Mouse (Mus musculus) left cerebral cortex, postnatal 4 days (tissue): ENCODE results near the gene Clca3a1. TPM values are rescaled to one million over a fixed set of nuclear protein-coding genes. Genes with fewer than 3 reads are reported as not detected.
A peak's percentile ranks its signal among the peaks of the same experiment; 100 is the strongest.

ENCODE experiments used
- DNase-seq: peaks from one replicate; pipeline ENCODE4 v3.0.0-alpha.2; 2022
- intact Hi-C: fragments of 180-260 bp; cut with DNase I; formaldehyde crosslinking; loops from one replicate; pipeline ENCODE4 v1.15.1; 2025
- total RNA-seq, 2 experiments: library from RNA; stranded (reverse); gene quantifications; 2 replicates each; pipeline ENCODE4 v1.2.3; 2021

The Clca3a1 gene
- total RNA-seq, 2 experiments from 2014 or later: 0.62 to 1.0 TPM

DNA sequence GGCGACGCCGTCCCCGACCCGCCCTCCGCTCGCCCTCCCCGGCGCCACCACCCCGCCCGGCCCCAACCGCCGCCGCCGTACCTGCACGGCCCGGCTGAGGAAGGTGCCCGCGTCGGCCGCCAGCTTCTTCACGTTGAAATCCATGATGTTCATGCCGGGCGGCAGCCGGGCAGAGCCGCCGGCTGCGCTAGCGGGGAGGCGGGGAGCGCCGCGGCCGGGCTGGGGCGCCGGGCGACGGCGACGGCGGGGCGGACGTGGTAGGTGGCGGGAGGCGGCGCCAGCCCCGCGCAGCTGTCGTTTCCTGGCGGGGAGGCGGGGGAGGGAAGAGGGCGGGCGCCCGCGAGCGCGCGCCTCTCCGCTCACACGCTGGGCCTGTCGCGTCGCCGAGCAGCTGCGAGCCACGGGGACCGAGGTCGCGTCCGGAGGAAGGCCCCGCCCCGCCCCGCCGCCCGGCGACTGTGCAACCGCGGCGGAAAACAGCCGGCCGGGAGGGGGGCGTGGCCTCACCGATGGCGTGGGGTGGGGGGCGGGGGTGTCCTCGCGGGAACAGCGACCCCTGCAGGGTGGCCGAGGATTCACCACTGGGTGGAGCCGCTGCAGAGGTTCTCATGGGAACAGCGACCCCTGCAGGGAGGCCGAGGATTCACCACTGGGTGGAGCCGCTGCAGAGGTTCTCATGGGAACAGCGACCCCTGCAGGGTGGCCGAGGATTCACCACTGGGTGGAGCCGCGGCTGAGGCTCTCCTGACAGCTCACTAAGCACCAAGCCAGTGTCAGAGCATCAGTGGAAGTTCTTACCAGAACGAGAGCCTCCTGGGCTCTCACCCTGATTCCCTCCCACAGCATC is 40.7 kb downstream of the Clca3a1 start, which contains the start of gene Sh3glb1:
Sh3glb1 (minus strand) TSS at position 435 of the 847 bp plus-strand sequence.
- DNase-seq: peak; percentile 98

DNA sequence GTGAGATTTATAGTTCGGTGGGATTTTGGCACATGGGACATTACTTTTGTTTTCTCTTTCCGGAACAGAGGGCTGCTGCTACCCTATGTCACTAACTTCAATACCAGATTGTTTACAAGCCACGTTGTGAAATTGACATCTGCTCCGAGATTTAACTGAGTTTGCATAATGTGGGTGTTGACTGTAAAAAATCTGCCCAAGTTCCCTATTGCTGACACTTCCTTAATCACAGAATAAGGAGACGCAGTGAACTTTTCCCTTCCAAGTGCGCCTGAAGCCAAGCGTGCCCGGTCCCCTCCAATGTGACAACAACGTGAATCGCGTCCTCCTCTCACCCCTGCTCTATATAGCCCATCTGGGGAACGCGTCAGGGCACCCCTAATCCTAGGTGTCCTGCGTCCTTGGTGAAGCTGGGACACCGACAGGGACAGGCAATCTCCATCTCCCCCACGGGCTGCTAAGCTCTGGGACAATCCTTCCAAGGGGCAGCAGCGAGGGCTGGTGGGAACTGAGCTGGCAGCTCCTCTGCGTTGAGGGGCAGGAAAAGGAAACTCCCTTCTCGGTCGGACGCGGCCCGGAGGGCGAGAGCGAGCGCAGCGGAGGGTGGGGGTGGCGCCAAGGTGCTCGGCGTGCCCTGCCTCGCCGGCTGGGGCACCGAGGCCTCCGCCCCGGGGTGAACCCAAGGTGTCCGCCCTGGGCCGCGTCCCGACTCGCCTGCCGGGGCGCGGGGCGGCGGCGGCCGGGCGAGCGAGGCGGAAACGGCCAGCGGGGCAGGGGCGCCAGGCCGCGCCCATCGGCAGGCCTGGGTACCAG is 41.5 kb downstream of the Clca3a1 start:
- peak; percentile 66 for DNase-seq
- intact Hi-C loops: loop anchor here (10.0 kb wide), 1 partner anchor 406 kb away; no protein-coding TSS in a partner anchor

More for the DNA sequence above, 40.7 kb downstream of the Clca3a1 start, which contains the start of gene Sh3glb1:
- intact Hi-C loops: loop anchor here (10.0 kb wide), 1 partner anchor 405 kb away; no protein-coding TSS in a partner anchor

DNA sequence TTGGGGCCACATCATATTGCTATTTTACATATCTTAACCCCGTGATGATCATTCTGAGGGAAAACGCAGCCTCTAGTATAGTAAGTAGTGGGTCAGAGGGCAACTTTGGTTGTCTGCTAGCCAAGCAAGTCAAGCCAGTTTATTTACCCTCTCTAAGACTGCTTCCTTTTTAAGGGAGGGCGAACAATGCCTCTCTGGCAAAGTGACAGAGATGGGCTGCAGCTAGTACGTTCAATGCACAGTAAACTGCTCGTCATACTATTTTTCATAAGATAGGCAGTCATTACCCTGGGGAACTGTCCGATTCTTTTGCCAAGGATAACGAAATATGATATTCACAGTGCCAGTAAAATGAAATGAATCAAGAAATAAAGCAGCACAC is 42.1 kb downstream of the Clca3a1 start:
- intact Hi-C loops: loop anchor here (10.0 kb wide), 1 partner anchor 406 kb away; no protein-coding TSS in a partner anchor
- DNase-seq: no peak

DNA sequence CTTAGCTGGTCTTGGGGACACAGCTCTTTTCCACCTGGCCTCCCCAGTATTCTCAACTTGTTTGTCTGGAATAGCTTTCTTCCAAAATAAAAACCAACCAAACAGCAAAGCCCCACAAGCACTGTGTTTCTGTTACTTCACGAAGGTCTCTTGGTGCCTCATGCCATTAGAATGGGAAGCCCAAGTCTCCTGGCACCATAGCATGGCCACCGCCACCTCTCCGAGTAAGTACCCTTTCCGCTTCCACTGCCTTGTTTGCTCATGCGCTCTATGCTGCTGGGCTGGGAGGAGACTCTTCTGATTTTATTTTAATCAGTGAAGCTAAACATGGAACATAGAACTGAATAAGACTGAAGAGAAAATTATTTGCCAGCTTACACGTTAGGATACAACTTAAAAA is 42.9 kb downstream of the Clca3a1 start:
- intact Hi-C loops: loop anchor here (10.0 kb wide), 1 partner anchor 407 kb away; no protein-coding TSS in a partner anchor
- no peak for DNase-seq

DNA sequence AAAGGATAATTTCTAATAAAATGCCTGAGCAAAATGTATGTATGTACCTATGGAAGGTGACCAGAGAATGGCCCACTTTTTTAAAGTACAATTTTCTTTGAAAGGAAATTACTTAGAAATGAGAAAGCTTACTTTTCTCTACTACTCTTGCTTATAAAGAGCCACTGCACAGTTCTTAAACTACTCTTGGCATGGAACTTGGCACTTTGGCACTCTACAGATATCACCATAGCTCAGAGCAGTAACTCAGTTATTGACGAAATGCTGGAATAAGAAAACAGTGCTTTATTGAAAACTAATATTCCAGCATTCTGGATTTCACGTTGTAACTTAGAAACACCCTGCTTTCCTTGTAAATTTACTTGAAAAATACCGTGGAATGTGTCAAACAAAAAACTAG is 43.7 kb downstream of the Clca3a1 start:
- intact Hi-C loops: loop anchor here (10.0 kb wide), 1 partner anchor 408 kb away; no protein-coding TSS in a partner anchor

DNA sequence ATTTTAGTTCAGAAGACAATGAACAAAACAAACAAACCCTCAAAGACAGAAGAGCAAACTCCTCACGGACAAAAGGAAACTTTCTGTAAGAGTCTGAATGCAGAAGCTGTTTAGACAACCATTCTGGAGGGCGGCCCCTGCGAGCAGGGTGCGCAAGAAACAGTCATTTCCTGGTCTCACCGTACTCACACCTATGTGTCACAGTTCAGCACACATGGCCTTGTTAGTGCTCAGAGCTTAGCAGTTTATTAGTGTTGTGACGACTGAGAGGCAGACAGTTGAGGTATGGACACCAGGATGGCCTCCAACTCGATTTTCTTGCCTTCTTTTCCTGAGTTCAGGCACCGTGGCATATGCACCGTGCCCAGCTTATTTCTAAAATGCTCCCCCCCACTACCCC is 44.9 kb downstream of the Clca3a1 start:
- no peak for DNase-seq
- intact Hi-C loops: loop anchor here (10.0 kb wide), 1 partner anchor 409 kb away; no protein-coding TSS in a partner anchor

More for the DNA sequence above, 43.7 kb downstream of the Clca3a1 start:
- no peak for DNase-seq

DNA sequence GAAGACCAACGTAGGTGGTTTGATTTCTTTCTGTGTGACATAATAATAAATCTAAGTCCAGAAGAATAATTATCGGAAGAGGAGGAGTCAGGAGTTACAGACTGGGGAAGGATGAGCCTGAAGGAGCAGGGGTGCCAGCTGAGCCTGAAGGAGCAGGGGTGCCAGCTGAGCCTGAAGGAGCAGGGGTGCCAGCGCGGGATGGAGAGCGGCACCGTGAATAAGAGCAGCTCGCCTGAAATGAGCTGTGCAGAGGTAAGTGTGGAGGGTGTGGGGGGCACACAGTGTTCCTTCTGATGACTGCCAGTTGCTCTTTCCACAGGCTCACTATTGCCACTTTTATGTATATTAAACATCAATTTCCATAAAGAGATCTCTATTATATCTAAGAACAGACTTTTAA is 45.7 kb downstream of the Clca3a1 start:
- intact Hi-C loops: loop anchor here (10.0 kb wide), 1 partner anchor 410 kb away; no protein-coding TSS in a partner anchor

DNA sequence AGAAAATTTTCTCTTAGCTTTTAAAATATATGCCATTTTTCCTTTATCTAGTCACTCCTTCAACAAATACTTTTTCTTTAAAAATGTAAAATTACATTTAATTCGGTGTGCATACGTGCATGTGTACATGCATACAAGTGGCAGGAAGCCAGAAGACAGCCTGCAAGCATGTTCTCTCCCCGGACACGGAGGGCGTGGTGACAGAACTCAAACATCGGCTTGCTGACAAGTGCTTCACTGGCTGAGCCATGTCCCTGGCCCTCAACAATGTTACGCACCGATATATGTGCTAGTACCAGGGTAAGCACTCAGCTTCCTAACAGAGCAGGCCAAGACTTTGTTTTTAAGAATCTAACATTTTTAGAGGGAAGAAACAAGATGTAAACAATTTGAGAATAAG is 46.2 kb downstream of the Clca3a1 start:
- intact Hi-C loops: loop anchor here (10.0 kb wide), 1 partner anchor 410 kb away; no protein-coding TSS in a partner anchor
- no peak for DNase-seq

More for the DNA sequence above, 45.7 kb downstream of the Clca3a1 start:
- DNase-seq: no peak

DNA sequence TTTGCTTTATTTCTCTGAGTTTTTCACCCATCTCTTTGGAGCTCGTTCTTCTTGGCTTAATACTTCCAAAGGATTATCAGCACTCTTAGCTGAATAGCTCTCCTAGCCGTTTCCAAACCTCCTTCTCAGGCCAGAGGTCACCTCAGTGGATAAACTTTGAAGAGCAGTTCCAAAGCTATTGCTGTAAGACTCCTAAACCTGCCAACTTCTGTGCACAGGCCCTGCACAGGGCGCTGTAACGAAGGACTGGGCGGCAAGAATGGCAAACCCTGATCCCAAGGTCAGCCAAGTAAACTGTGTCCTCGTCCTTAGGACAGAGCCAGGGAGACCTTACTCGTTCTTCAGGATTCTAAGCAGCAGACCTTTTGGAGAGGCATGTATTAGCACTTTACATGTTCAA is 46.7 kb downstream of the Clca3a1 start:
- no peak for DNase-seq
- intact Hi-C loops: loop anchor here (10.0 kb wide), 1 partner anchor 411 kb away; no protein-coding TSS in a partner anchor

DNA sequence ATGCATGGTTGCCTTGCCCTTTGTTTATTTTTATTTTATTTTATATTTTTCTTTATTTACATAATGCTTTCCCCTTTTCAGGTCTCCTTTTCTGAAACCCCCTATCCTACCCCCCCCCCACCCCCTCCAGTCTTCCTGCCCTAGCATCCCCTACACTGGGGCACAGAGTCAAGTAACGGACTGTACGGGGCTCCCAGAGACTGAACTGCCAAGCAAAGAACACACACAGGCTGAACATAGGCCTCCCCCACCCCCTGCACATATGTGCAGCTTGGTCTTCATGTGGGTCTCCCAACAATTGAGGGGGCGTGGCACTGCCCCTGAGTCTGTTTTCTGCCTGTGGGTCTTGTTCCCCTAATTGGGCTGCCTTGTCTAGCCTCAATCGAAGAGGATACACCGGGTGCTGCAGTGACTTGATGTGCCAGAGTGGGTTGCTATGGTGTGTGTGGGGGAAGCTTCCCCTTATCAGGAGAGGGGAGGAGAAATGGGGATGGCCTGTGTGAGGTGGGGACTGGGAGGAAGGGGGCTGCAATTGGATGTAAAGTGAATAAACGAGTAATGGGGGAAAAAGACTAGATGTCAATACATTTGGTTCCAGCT is 49.1 kb downstream of the Clca3a1 start:
- intact Hi-C loops: loop anchor here (10.0 kb wide), 1 partner anchor 413 kb away; no protein-coding TSS in a partner anchor
- DNase-seq: no peak

DNA sequence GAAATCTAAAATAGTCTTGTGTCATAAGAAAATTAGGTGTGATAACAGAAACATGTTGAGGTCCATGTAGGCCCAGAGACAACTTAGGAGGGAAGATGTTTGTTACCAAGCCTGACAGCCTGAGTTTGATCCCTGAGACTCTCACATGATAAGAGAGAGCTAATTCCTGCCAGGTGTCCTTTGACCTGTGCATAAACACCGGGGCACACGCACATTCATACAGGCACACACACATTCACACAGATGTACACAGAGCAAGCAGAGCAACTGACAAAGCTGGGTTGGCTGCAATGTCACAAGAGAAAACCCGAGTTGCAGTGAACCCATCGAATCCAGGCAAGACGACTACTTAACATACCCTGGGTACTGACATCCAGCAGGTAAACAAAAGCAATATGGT is 52.2 kb downstream of the Clca3a1 start:
- intact Hi-C loops: no loop called here
- DNase-seq: no peak

DNA sequence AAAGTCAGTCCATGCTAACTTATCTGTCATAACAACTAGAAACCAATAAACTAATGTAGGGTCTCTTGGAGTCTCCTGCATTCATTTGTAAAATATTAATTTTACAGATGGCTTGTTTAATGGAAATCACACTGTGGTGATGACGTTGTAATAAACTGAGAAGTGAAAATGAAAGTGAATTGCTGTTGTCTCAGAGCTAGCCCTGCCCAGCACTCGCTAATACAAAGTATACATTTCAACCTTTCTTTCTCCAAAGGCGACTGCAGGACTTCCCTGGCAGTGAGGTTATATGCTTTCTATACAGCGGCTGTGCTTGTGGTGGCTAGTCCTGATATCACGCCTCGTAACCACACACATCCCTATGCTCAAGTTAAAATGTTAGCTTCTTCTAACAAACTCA is 56.8 kb downstream of the Clca3a1 start:
- intact Hi-C loops: no loop called here
- DNase-seq: no peak

DNA sequence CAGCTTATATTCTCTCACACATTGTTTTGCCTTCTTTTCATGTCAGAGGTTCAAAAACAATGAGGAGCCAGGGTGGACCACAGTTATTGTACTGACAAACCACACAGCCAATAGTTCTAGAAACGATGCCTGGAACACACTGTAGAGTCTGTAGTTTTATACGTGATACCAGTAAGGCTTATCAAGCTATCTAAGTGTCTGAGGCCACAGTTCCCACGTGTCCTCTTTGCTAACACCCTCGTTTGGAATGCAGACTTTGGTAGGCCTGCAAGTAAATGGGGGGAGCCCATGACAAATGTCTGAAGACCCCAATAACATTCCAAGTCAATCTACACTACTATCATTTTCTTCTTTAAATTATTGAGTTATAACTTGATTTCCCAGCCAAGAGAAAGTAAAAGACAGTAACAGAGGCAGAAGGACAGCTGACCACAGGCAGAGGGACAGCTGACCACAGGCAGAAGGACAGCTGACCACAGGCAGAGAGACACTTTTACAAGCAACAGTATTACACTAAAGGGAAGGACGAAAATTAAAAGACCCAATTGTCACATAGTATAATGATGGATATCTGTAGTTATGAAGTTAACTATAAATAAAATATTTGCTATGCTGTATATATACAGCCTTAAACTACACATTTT is 61.9 kb downstream of the Clca3a1 start:
- intact Hi-C loops: no loop called here
- DNase-seq: no peak

DNA sequence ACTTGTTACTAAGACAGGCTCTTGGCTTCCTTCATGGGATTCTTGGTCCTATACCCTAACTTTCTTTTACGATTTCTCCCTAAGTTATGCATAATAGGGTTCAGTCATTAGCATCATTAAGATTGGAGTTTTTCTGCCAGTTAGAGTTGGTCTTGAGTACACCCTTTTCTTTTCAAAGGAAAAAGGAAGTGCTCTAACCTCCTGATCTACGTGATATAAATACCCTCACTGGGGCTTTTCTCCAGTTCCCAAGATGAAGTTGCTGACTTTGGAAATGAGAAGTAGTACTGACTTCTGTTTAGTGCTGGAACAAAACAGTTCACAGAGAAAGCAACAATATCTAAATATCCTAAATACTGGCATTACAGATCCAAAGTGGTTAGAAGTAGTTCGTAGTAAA is 62.8 kb downstream of the Clca3a1 start:
- intact Hi-C loops: no loop called here
- no peak for DNase-seq

DNA sequence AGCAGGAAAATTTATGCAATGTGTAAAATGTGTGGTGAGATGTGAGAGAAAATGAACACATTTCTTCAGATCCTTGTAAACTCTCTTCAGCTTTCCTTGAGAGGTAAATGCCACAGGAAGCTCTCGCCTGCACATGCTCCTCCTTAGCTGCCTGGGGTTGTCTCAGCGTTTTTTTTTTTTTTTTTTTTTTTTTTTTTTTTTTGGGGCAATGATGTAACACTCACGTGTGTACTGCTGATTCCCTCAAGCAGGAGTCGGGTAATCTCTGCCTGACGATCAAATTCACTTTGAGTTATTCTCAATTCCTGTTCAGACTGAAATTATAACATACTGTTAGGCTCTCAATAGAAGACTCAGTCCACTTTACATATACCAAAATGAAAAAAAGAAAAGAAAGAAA is 63.6 kb downstream of the Clca3a1 start:
- intact Hi-C loops: no loop called here
- no peak for DNase-seq

DNA sequence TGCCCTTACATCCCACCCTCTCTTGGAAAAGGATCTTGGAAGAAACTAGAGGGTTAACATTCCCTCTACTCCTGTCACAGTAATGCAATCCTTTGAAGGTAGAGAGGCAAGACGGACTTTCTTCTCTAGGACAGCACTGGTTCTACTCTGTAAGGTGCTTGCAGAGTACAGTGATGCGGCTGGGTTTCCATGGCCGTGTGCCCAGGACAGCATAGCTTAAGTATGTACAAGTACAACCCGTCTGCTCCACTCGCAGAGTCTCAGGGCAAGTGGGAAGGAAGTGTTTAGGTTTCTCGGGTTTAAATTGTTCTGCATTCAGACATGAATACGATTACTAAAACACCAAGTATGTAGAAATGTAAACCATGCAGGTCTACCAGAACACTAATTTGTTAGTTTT is 65.8 kb downstream of the Clca3a1 start:
- no peak for DNase-seq
- intact Hi-C loops: no loop called here

DNA sequence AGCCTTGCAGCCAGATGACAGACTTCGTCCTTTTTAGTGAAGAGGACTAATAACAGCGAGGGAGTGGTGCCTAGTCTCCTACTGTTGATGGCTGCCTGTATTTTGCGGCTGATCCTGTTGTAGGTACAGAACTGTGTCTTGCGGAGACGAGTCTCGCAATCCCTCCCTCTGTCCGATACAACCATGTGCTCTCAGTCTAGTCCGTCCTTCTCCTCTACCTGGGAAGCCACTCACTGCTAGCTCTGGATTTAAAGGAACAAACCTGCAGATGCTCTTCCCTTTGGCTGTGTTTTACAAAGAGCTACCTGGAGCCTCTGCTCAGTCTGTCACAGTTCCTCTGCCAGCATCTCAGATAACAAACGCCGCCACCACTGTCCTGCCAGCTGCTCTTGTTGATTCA is 66.7 kb downstream of the Clca3a1 start:
- intact Hi-C loops: no loop called here
- DNase-seq: no peak

DNA sequence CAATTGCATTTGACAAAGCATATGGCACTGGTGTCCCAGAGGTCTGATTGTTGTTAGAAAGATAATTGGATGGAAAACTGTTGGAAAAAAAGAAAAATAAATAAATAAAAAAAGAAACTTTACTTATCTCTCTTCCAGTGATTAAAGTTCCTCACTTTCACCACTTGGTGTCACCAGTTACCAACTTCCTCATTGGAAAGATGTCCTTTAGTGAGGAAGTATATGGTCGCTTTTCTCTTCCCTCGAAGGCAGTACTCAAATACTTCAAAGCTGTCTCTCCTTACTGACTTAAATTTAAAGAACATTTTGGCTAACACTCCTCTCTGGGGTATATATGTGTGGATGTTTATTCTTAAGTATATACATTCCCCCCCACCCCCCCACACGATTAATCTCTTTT is 68.7 kb downstream of the Clca3a1 start:
- no peak for DNase-seq
- intact Hi-C loops: no loop called here

DNA sequence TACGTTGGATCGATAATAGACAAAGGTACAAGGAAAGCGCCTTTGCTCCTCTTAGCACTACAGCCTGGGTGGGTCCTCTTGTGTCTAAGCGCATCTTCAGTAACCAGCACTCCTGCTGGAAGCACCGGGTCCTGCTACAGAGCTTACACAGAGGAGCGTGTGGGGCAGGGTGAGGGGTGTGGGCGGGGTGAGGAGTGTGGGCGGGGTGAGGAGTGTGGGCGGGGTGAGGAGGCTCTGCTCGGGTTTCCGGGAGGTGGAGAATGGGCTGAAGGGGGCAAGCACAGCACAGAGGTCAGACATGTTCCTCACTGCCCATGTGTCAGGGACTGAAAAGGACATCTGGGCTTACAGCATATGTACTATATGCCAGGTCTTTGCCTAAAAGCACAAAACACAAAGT is 71.5 kb downstream of the Clca3a1 start:
- peak; percentile 38 for DNase-seq
- intact Hi-C loops: no loop called here

DNA sequence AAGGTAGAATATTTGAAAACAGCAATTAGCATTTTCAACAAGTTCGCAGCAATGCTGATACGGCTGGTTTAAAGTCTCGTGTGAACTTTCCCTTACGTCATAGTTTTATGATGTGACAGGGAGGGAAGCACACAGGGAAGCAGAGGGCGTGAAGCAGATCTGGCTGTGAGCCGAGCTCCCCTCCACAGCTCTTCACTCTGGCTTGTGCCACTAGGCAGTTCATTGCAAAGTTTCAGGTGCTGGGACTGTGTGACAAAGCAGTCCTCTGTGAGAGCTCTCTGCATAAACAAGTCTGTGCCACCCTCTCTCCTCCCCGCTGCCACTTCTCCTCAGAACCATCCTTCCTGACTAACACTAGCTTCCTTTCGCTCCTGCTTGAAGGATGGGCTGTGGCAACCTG is 72.5 kb downstream of the Clca3a1 start:
- DNase-seq: no peak
- intact Hi-C loops: no loop called here
